Mouse (Mus musculus): Measurements from ENCODE around the gene Myo3a.

- TF ChIP-seq CTCF (IDR thresholded peaks at IDR 0.05; ENCODE audit: low read depth) (no peak), EP300 (IDR thresholded peaks at IDR 0.05; ENCODE audit: low read depth) (no peak)
These were observed 67.1 kb downstream of the Myo3a start for GRCm38 (mm10) chr2:22294447-22294738.

Data from liver, embryonic 14.5 days (tissue).